Mouse (Mus musculus) heart, adult 2 months (tissue): ENCODE data around the gene Tex44. TPM values are rescaled to one million over a fixed set of nuclear protein-coding genes. Genes with fewer than 3 reads are reported as not detected.

Source experiments
- DNase-seq, 2 experiments: peaks; one replicate each; pipeline ENCODE4 v3.0.0; 2021
- H3K27ac ChIP-seq: fragments of 200-600 bp; 2 replicates; pipeline ENCODE4 v1.8.1; 2022
- H3K27me3 ChIP-seq: fragments of 200-500 bp; 2 replicates; pipeline ENCODE4 v1.6.1; 2012; ENCODE audit warnings: mild to moderate bottlenecking, low read length, inconsistent platforms, mixed read lengths; ENCODE audit not compliant: control insufficient read depth, insufficient read depth
- H3K36me3 ChIP-seq: fragments of 200-500 bp; 2 replicates; pipeline ENCODE4 v1.6.1; 2012; ENCODE audit warnings: low read length, inconsistent platforms; ENCODE audit not compliant: control insufficient read depth, insufficient read depth
- H3K4me1 ChIP-seq: fragments of 200-500 bp; 2 replicates; pipeline ENCODE4 v1.6.1; 2011; ENCODE audit warnings: low read length; ENCODE audit not compliant: control insufficient read depth, insufficient read depth
- H3K4me3 ChIP-seq: fragments of 200-600 bp; 2 replicates; pipeline ENCODE4 v1.8.1; 2022
- H3K79me2 ChIP-seq: fragments of 200-500 bp; replicated peaks from 2 replicates; pipeline ENCODE4 v1.6.1; 2012; ENCODE audit warnings: mild to moderate bottlenecking, inconsistent platforms, low read length, moderate library complexity, mixed read lengths; ENCODE audit not compliant: control insufficient read depth, insufficient read depth
- H3K9ac ChIP-seq: fragments of 200-500 bp; 2 replicates; pipeline ENCODE4 v1.6.1; 2012; ENCODE audit warnings: low read depth, mild to moderate bottlenecking, control low read depth, inconsistent platforms, low read length, mixed read lengths
- CTCF ChIP-seq: fragments of 200-600 bp; IDR thresholded peaks from 2 replicates; pipeline ENCODE4 v1.8.1; 2022; ENCODE audit warnings: antibody characterized with exemption, mild to moderate bottlenecking, moderate library complexity
- EP300 ChIP-seq: fragments of 200-500 bp; IDR thresholded peaks from 2 replicates; pipeline ENCODE4 v1.6.1; 2011; ENCODE audit warnings: low read depth, low read length, control low read depth; ENCODE audit not compliant: insufficient read depth
- POLR2A ChIP-seq: fragments of 200-500 bp; IDR thresholded peaks from 2 replicates; pipeline ENCODE4 v1.6.1; 2011; ENCODE audit warnings: mild to moderate bottlenecking, low read depth, low read length, control low read depth; ENCODE audit not compliant: insufficient read depth
- WGBS: fragments of 180-500 bp; shearing (Covaris S2); methylation state at CpG from one replicate; pipeline ENCODE4 v1.1.7; 2018; 5-methylcytosine and 5-hydroxymethylcytosine counted together
- intact Hi-C: fragments of 180-260 bp; cut with DNase I; formaldehyde crosslinking; loops from one replicate; pipeline ENCODE4 v1.15.1; 2025
- polyA plus RNA-seq: library from polyadenylated mRNA; depleted of rRNA; stranded (reverse); fragments of >200 nt; gene quantifications from 2 replicates; pipeline ENCODE4 v1.2.3, GENCODE M21; 2012
- total RNA-seq, 2 experiments: library from RNA; stranded (reverse); gene quantifications; 2 replicates each; pipeline ENCODE4 v1.2.3; 2021

The Tex44 gene
- total and polyA plus RNA-seq, 3 experiments, result 0.18 TPM; not detected in 2

GRCm38 (mm10) chr1:86423879-86424278 lies 2.2 kb upstream of the Tex44 start:
- H3K36me3 ChIP-seq, result no peaks in the 10 kb centered on the region
- peaks cover 2% of the 10 kb centered on the region; the same call in 1 of the 2 replicates for H3K4me1 ChIP-seq
- intact Hi-C loops, result no loop called here
- no peak for DNase-seq
- H3K79me2 ChIP-seq, result no peaks in the 10 kb centered on the region
- no peaks in the 10 kb centered on the region for H3K27me3 ChIP-seq
- no peak overlapping the region for H3K27ac ChIP-seq
- no peak overlapping the region for H3K4me3 ChIP-seq
- H3K9ac ChIP-seq, result no peak overlapping the region
- 69% methylated on average over 5 of the region's 5 CpGs for WGBS
- TF ChIP-seq EP300 (no peak), POLR2A (no peak), CTCF (no peak)

GRCm38 (mm10) chr1:86424336-86424735 lies 1.8 kb upstream of the Tex44 start:
- no peak for TF ChIP-seq EP300
- no peak for TF ChIP-seq CTCF
- no peak for TF ChIP-seq POLR2A
- H3K4me1 ChIP-seq, result peaks cover 2% of the 10 kb centered on the region; the same call in 1 of the 2 replicates
- intact Hi-C loops, result no loop called here
- H3K4me3 ChIP-seq, result no peak overlapping the region
- no peaks in the 10 kb centered on the region for H3K27me3 ChIP-seq
- DNase-seq, result no peak
- no peaks in the 10 kb centered on the region for H3K79me2 ChIP-seq
- no peak overlapping the region for H3K27ac ChIP-seq
- H3K9ac ChIP-seq, result no peak overlapping the region
- 73% methylated on average over 1 of the region's 1 CpGs for WGBS
- no peaks in the 10 kb centered on the region for H3K36me3 ChIP-seq

DNA sequence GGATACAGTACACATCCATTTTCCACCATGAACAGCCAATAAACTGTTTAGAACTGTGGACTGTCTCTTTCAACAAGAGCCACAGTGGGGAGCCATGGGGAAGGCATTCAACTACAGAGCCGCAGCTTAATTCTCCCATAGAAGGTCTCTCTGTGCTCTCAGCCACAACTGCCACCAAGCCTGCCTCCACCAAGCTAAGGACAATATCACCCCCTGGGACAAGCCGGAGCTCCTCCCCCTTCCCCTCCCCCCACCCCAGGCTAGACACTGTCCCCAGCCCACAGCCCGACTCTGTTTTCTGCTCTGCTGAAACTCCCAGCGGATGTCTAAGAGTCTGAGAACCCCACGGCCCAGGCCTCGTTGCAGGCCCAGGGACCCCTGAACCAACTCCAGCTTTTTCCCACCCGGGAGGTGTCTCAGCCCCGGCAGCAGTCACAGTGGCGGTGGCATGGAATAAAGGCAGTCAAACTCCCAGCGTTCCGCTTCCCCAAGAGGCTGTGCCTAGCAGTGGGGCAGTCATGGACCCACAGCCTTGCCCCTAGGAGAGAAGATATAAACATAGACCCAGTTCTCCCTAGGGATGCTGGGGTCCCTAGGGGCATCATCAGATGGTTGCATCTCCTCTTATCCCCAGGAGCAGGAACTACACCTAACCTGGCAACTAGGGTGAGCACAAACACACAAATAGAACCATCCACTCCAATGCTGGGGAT lies 1.1 kb upstream of the Tex44 start:
- Histone ChIP-seq H3K4me3 (no peak overlapping the region), H3K27me3 (no peaks in the 10 kb centered on the region), H3K4me1 (peaks cover 2% of the 10 kb centered on the region; the same call in 1 of the 2 replicates), H3K79me2 (no peaks in the 10 kb centered on the region), H3K36me3 (no peaks in the 10 kb centered on the region), H3K27ac (no peak overlapping the region), H3K9ac (no peak overlapping the region)
- 49% methylated on average over 11 of the region's 11 CpGs for WGBS
- no peak for TF ChIP-seq POLR2A
- TF ChIP-seq EP300, result no peak
- no peak for TF ChIP-seq CTCF
- intact Hi-C loops, result no loop called here
- no peak for DNase-seq

GRCm38 (mm10) chr1:86430056-86430455 lies 3.9 kb downstream of the Tex44 start:
- Histone ChIP-seq H3K27ac (no peak overlapping the region), H3K9ac (no peak overlapping the region), H3K4me3 (no peak overlapping the region), H3K36me3 (no peaks in the 10 kb centered on the region), H3K79me2 (no peaks in the 10 kb centered on the region), H3K4me1 (peaks cover 5% of the 10 kb centered on the region), H3K27me3 (no peaks in the 10 kb centered on the region)
- DNase-seq, result peak; percentile 69 to 75
- TF ChIP-seq POLR2A, result no peak
- TF ChIP-seq EP300, result peak; percentile 80
- peak; percentile 100 for TF ChIP-seq CTCF
- intact Hi-C loops, result loop anchor here (1.0 to 5.0 kb wide), 3 partner anchors 14 to 57 kb away; no protein-coding TSS in a partner anchor
- 41% methylated on average over 2 of the region's 2 CpGs for WGBS

GRCm38 (mm10) chr1:86432778-86433177 lies 6.6 kb downstream of the Tex44 start:
- intact Hi-C loops, result loop anchor here (5.0 kb wide), 1 partner anchor 45 kb away; no protein-coding TSS in a partner anchor
- TF ChIP-seq CTCF, result no peak
- no peak for TF ChIP-seq POLR2A
- no peak for TF ChIP-seq EP300
- 46% methylated on average over 4 of the region's 4 CpGs for WGBS
- Histone ChIP-seq H3K79me2 (no peaks in the 10 kb centered on the region), H3K4me1 (peaks cover 12% of the 10 kb centered on the region), H3K4me3 (no peak overlapping the region), H3K27me3 (no peaks in the 10 kb centered on the region), H3K36me3 (no peaks in the 10 kb centered on the region), H3K27ac (no peak overlapping the region), H3K9ac (no peak overlapping the region)
- peak in 1 of 2 experiments; percentile 1 for DNase-seq

DNA sequence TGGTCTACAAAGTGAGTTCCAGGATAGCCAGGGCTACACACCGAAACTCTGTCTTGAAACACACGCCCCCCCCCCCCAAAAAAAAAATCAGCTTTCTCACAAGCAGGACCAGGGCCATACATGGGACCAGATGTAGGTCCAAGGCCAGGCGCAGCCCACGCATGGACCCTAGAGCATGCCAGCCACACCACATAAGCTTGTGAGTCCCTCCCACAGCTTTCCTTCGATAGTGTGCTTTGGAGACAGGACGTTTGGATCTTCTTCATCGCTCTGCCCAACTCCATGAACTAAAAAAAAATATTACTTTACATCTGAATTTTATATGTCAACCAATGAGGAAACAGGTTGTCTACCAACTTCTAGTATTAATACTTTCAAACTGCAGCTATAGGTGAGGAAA lies 7.2 kb downstream of the Tex44 start:
- Histone ChIP-seq H3K79me2 (no peaks in the 10 kb centered on the region), H3K27ac (peak overlapping the region; percentile 86), H3K4me1 (peaks cover 12% of the 10 kb centered on the region), H3K9ac (no peak overlapping the region), H3K36me3 (no peaks in the 10 kb centered on the region), H3K4me3 (no peak overlapping the region), H3K27me3 (no peaks in the 10 kb centered on the region)
- TF ChIP-seq CTCF (no peak), EP300 (no peak)
- intact Hi-C loops, result loop anchor here (5.0 kb wide), 1 partner anchor 46 kb away; no protein-coding TSS in a partner anchor
- WGBS, result 82% methylated on average over 7 of the region's 7 CpGs
- DNase-seq, result peak in 1 of 2 experiments; percentile 8
